Mouse (Mus musculus) cerebellum, postnatal 4 days (tissue): ENCODE results near the gene Mdfi.
A peak's percentile ranks its signal among the peaks of the same experiment; 100 is the strongest.
"Not testable (repeated sequence)": the region's sequence is repeated elsewhere in the genome, so short reads cannot be mapped to it uniquely, and the experiment has no call there.

Experiments used
- DNase-seq, 2 experiments: peaks; one replicate each; pipeline ENCODE4 v3.0.0; 2022; ENCODE audit warnings: low spot score in 2 of 2, mixed read lengths in 1 of 2

The Mdfi gene

DNA sequence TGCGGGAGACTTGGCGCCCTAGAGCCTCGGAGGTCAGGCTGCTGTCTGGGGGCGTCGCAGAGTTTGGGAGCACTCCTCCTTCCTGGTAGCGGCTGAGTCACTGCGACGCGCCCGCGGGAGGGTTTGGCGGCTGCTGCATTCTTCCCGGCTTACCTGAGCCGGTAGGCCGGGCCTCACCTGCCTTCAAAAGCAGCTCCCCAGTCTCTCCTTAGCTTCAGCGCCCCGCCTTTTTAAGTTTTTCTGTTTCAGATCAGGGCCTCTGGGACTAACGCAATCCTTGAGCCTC is at the start of gene Mdfi:
TSS of gene Mdfi (minus strand) at position 210 of the 286 bp plus-strand sequence.
- no peak for DNase-seq

- no peak for DNase-seq
Observed at GRCm38 (mm10) chr17:47883099-47883498, 48.6 kb upstream of the Mdfi start.

- no peak for DNase-seq
Observed at GRCm38 (mm10) chr17:47881330-47881729, 46.8 kb upstream of the Mdfi start.

DNA sequence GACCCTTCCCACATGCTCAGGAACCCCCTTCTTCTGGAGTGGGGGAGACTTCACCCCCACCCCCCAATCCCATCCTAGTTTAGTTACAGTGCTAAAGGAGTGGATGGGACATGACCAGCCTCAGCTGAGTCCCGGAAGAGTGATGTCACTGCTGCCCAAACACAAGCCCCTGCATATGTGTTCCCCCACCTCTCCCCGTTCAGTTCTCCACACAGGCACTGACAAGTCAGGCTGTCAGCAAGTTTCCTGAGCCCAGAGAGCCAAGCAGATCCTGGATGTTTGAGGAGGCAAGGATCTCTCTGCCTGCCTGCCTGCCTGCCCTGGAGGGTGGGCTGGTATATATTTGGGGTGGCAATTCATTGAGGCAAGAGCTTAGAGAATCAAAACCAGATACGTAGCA is 44.7 kb upstream of the Mdfi start:
- DNase-seq = no peak

DNA sequence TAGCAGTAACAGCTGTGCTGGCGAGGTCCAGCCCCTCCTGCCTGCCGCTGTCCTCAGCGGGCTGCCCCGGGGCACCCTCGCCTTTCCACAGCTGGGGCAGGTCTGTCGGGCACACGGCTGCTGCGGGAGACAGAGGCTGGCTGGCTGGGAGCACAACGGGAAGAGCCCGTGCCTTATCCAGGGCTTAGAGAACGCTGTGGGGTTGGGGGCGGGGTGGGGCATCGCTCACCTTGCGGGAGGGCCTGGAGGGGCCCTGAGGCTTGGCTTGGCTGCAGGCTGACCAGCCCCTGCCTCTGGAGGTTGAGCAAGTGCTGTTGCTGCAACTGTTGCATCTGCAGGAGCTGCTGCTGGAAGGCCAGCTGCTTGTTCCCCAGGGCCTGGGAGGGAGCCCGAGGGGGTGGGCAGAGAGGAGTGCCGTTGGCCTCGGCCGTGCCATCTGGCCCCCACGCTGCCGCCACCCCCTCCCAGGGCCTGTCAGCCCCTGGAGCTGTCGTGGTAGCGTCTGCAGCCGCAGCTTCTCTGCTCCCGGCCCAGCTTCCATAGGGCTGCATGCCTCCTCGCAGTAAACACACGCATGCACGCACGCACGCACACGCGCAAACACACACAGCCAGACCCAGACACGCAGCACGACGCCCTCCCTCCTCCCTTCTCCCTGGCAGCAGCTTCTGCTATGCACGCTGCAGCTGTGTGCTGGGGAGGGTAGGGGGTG is 44.0 kb upstream of the Mdfi start:
- DNase-seq = peak in 1 of 2 experiments; percentile 37

DNA sequence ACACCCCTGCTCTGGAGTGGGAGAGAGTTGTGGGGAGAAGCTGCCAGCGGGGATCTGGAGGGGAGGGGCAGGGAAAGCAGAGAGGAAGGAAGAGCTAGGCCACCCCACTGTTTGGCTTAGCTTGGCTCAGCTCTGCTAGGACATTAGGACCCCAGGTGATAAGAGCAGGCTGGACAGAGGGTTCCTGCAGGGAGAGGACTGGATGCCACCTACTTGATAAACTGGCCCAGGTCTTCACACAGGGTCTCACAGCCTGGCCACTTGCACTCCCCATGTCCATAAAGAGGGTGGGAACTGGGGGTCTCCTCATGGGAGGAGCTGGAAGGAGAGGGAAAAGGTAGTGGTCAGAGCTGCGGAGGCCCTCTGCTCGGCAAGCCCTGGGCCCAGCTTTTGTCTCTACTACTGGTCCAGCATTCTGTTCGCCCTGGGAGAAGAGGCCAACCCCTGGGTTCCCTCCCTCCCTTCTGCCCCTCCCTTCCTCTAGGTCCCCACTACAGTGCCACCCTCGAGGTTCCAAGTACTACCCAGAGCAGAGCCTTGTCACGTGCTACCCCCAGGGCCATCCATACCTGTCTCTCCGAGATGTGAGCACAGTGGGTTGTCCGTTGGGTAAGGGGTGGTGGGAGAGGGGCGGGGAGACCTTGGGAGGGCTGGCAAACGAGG is 43.4 kb upstream of the Mdfi start:
- DNase-seq = no peak

- DNase-seq = no peak
Observed at GRCm38 (mm10) chr17:47876776-47877714, 42.6 kb upstream of the Mdfi start.

- peak; percentile 67 to 86 for DNase-seq
Observed at GRCm38 (mm10) chr17:47873341-47873791, 38.9 kb upstream of the Mdfi start.

- peak in 1 of 2 experiments; percentile 60 for DNase-seq
Observed at GRCm38 (mm10) chr17:47872311-47873011, 38.0 kb upstream of the Mdfi start.

DNA sequence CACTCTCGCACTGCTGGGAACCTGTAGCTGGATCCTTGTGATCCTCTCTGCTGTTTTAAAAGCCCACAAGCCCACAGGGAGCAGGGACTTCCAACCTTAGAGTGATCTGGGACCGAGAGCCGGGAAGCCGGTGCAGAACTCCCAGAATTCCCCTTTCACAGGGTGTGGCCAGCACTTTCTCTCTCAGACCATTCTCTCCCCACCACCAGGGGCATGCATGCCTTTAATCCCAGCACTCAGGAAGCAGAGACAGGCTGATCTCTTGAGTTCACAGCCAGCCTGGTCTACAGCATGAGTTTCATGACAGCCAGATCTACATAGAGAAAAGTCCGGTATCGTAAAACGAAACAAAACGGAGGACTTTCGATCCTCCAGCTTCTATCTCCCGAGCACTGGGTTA is 35.4 kb upstream of the Mdfi start:
- no peak for DNase-seq

- DNase-seq = no peak
Observed at GRCm38 (mm10) chr17:47866037-47866436, 31.5 kb upstream of the Mdfi start.

DNA sequence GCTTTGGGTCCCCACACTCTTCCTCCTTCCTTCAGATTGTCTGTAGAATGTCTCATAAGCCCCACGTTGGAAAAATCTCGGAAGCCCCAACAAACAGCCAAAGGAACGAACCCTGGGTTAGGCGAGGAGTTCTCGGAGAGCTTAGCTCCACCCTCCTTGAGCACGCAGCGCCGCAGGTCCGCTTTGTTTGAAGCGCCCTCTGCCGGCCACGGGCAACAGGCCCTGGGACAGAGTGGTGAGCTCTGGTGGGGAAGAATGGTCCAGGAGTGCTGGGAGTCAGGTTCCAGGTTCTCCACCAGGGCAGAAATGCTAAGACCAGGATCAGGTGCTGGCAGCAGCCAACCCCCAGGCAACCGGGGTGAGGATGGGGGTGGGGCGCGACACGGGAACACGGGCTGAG is 30.0 kb upstream of the Mdfi start:
- DNase-seq = peak; percentile 74 to 89

DNA sequence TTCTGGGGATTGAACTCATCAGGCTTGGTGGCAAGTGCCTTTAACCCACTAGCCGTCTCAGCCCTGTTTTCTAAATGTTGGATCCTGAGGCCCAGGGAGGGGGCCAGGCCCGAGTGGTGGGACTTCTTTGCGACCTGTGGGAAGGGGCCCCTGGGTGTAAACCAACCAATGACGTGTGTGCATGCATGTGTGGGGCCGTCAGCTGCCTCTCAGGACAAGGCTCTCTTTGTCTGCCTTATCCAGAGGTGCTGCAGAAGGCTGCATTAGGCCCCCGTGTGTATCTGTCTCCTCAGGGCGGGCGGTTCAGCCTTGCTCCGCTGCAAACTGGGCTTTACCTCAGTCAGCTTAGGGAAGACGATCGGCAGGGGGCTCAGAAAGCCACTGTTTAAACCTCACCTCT is 28.9 kb upstream of the Mdfi start:
- no peak for DNase-seq

DNA sequence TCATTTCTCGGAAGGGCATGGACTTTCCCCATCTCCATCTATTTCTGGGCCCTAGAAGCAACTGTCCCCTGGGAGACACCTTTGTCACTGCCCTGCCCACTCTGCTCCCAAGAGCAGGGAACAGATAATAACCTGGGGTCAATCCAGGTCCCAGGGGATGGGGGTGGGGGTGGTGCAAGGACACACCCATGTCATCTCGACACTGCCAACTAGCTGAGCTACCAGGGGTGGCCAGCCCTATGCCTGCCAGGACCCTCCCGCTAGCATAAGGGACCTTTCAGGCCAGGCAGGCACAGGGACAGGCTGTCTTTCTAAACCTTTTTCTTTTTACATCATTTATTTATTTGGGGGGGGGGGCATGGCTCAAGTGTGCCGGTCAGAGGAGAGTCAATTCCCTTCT is 28.5 kb upstream of the Mdfi start:
- no peak for DNase-seq

DNA sequence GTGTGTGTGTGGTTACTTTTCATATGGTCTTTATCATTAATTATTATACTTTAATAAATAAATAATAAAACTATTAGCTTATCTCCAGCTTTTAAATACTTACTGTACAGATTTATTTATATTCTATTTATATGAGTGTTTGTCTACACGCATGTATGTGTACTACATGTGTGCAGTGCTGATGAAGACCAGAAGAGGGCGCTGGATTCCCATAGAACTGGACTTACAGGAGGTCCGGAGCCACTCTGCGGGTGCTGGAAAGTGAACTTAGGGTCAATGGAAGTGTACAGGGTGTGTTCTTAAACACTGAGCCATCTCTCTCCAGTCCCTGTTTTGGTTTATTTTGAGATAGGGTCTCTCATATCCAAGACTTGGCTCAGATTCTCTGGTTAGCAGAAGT is 21.1 kb upstream of the Mdfi start:
- no peak for DNase-seq

- no peak for DNase-seq
Observed at GRCm38 (mm10) chr17:47854908-47855307, 20.4 kb upstream of the Mdfi start.

DNA sequence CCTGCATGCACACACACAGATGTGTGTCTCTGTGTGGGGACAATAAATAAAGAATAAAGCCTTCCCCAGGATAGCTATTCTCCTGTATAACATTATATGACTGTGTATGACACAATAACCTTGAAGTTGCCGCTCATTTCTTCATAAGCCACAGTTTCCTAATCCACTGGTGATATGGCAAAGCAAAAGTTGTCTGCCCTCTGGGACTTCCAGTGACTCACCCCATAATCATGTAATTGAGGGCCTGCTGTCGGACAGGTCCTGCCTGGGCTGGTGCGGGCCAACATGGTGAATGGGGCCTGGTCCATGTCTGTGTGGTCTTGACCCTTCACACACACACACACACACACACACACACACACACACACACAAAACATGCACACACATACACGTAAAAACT is 19.3 kb upstream of the Mdfi start:
- no peak for DNase-seq

DNA sequence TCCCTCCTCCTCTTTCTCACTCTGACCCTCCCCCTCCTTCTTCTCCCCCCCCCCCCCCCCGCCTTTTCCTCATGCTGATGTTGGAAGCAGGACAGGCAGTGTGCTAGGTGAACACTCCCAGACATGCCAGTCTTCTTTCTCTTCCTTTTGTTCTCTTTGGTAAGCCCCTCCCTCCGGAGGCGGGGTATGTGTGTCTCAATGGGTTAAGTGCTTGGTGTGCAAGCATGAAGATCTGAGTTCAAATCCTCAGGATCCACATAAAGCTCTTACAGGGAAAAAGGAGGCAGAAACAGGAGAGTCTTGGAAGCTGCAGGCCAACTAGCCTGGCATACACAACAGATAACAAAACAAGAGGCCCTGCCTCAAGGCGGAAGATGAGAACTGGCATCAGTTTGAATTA is 18.8 kb upstream of the Mdfi start:
- DNase-seq = no peak

DNA sequence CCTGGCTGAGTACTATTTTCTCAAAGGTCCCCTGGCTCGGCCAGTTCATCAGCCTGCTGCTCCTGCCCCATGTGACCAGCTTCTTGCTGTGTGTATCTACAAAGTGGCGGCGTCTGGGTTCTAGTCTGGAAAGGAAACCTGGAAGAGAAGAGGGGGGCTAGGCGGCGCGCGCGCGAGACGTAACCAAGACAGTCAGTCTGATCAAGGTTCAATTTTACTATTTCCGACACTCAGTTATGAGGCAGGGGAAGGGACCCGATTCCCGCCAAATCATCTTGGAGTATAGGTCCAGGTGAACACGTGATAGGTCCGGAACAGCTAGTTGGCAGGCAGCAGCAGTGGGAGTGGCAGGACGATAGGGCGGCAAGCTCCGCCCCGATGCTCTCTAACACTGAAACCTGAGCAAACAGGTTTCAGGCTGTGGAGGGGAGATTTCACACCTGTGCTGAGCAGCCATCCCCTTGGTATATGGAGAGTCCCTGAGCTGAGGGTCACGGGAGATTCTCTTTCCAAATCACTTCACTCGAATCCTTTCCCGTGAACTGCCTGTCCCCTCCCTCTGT is 17.4 kb upstream of the Mdfi start:
- not testable (repeated sequence) for DNase-seq

- DNase-seq = peak in 1 of 2 experiments; percentile 0
Observed at GRCm38 (mm10) chr17:47850639-47851314, 16.3 kb upstream of the Mdfi start.

DNA sequence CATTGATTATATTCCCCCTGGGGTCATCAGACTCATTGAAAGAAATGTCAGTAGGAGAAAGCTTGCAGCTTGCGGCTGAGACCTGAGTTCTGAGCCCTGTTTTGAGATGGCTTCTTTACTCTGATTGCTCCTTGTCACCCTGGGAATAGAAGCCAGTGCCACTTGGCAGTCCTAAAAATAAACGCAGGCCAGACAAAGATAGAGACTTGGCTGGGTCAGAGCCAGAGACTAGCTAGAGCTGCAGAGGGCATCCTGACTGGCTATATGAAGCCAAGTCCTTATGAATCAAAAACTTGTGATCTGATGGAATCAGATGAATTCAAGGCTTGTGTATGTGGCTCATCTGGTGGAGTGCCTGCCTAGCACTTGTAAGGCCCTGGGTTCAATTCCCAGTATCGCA is 15.5 kb upstream of the Mdfi start:
- DNase-seq = no peak
